Mouse (Mus musculus): ENCODE measurements around the gene Extl2.

DNA sequence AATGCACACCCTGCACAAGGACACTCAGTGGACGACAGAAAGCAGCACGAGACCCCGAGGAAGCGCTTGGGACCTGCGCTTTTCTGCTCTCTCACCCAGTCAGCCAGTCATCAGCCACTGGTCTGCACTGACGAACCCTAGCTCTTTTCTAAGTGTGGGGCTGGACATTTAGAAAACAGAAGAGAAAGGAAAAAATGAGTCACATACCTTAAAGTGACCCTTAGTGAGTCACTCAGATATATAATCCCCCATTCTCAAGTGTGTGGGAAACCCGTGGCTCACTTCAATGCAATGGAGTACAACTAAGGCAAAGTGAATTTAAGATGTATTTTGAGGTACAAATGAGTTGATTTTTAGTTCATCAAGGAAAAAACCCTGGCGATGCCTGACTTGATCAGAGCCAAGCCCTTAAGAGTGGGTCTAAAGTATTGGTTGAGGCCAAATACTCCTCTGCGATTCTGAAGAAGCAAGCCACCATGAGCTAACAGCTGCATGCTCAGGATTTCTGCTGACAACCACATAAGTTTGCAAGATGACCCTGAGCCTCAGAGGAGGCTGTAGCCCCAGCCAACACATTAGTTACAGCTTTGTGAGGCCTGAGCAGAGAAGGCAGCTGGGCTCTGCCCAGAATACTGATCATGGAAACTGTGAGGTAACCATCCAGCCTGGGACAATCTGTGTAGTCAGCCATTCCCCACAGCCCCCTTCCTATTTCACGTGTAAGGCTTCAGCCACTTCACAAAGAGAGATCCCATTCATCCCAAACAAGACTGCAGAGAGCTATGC lies 38.3 kb upstream of the Extl2 start:
- no peak for TF ChIP-seq POLR2A (IDR thresholded peaks at IDR 0.05; ENCODE audit: low read depth, low read length)
- TF ChIP-seq CTCF (IDR thresholded peaks at IDR 0.05; ENCODE audit: extremely low read depth, insufficient read length, insufficient replicate concordance, low read depth, low read length): no peak
